Mouse (Mus musculus) midbrain, embryonic 11.5 days (tissue): ENCODE results near the gene Rbm33. TPM values are rescaled to one million over a fixed set of nuclear protein-coding genes. Genes with fewer than 3 reads are reported as not detected.

Experiments used
- ATAC-seq: fragments of 200-750 bp; cut with Nextera tagmentation; 2 replicates; pipeline ENCODE4 v1.8.0; 2017; ENCODE audit warnings: moderate TSS enrichment, moderate library complexity; ENCODE audit not compliant: low FRiP score
- DNase-seq: peaks from one replicate; pipeline ENCODE4 v3.0.0; 2015; ENCODE audit warnings: low spot score; ENCODE audit errors: missing footprints
- H3K27ac ChIP-seq: fragments of 300-500 bp; sonication (generic); 2 replicates; pipeline ENCODE4 v1.5.1; 2014; ENCODE audit warnings: low read depth, low read length
- H3K27me3 ChIP-seq: fragments of 300-500 bp; sonication (generic); 2 replicates; pipeline ENCODE4 v1.6.1; 2014; ENCODE audit warnings: mild to moderate bottlenecking, low read length, moderate library complexity, mixed read lengths; ENCODE audit not compliant: control insufficient read depth, insufficient read depth
- H3K36me3 ChIP-seq: fragments of 300-500 bp; sonication (generic); 2 replicates; pipeline ENCODE4 v1.6.1; 2014; ENCODE audit warnings: mild to moderate bottlenecking, low read length, moderate library complexity, mixed read lengths; ENCODE audit not compliant: control insufficient read depth, insufficient read depth
- H3K4me1 ChIP-seq: fragments of 300-500 bp; sonication (generic); 2 replicates; pipeline ENCODE4 v1.6.1; 2014; ENCODE audit warnings: low read length; ENCODE audit not compliant: control insufficient read depth, insufficient read depth
- H3K4me2 ChIP-seq: fragments of 300-500 bp; sonication (generic); 2 replicates; pipeline ENCODE4 v1.6.1; 2014; ENCODE audit warnings: mild to moderate bottlenecking, moderate library complexity
- H3K4me3 ChIP-seq: fragments of 300-500 bp; sonication (generic); 2 replicates; pipeline ENCODE4 v1.5.1; 2014; ENCODE audit warnings: low read depth, low read length
- H3K9ac ChIP-seq: fragments of 300-500 bp; sonication (generic); 2 replicates; pipeline ENCODE4 v1.6.1; 2014; ENCODE audit warnings: low read length
- H3K9me3 ChIP-seq: fragments of 300-500 bp; sonication (generic); 2 replicates; pipeline ENCODE4 v1.6.1; 2016; ENCODE audit warnings: low read length; ENCODE audit not compliant: control insufficient read depth
- WGBS: fragments of 180-500 bp; shearing (Covaris S2); extraction: QIAGEN DNeasy Blood & Tissue Kit; methylation state at CpG from one replicate; pipeline ENCODE4 v1.1.7; 2014; 5-methylcytosine and 5-hydroxymethylcytosine counted together
- polyA plus RNA-seq: library from polyadenylated mRNA; unstranded; fragments of >200 nt; fragmentation: Nextera tagmentation; extraction: Ambion mirVana; gene quantifications from 2 replicates; pipeline ENCODE4 v1.2.1, GENCODE M21; 2014

Gene Rbm33
- polyA plus RNA-seq, 1 experiment from 2014 or later = 22.8 TPM

GRCm38 (mm10) chr5:28293990-28294389, 22.9 kb upstream of the Rbm33 start:
- no peaks in the 10 kb centered on the region for H3K36me3 ChIP-seq
- no peak overlapping the region for H3K9ac ChIP-seq
- no peak overlapping the region for H3K4me3 ChIP-seq
- H3K9me3 ChIP-seq = no peaks in the 10 kb centered on the region
- ATAC-seq = no peak
- no peaks in the 10 kb centered on the region for H3K4me1 ChIP-seq
- WGBS = 9% methylated on average over 6 of the region's 6 CpGs
- DNase-seq = peak; percentile 99
- H3K27me3 ChIP-seq = no peaks in the 10 kb centered on the region
- no peak overlapping the region for H3K27ac ChIP-seq
- no peak overlapping the region for H3K4me2 ChIP-seq

- ATAC-seq (no peak), DNase-seq (peak; percentile 10)
- Histone ChIP-seq H3K27ac (no peak overlapping the region), H3K27me3 (no peaks in the 10 kb centered on the region), H3K4me3 (no peak overlapping the region), H3K4me1 (no peaks in the 10 kb centered on the region), H3K9me3 (no peaks in the 10 kb centered on the region), H3K36me3 (no peaks in the 10 kb centered on the region), H3K9ac (no peak overlapping the region), H3K4me2 (no peak overlapping the region)
- WGBS = 82% methylated on average over 5 of the region's 5 CpGs
These were observed 18.8 kb upstream of the Rbm33 start for GRCm38 (mm10) chr5:28298161-28298560.

- no peaks in the 10 kb centered on the region for H3K4me1 ChIP-seq
- no peak overlapping the region for H3K4me3 ChIP-seq
- no peak overlapping the region for H3K9ac ChIP-seq
- 63% methylated on average over 3 of the region's 3 CpGs for WGBS
- no peak overlapping the region for H3K27ac ChIP-seq
- ATAC-seq (no peak), DNase-seq (peak; percentile 31)
- H3K36me3 ChIP-seq = no peaks in the 10 kb centered on the region
- H3K4me2 ChIP-seq = no peak overlapping the region
- no peaks in the 10 kb centered on the region for H3K9me3 ChIP-seq
- H3K27me3 ChIP-seq = no peaks in the 10 kb centered on the region
These were observed 18.2 kb upstream of the Rbm33 start for GRCm38 (mm10) chr5:28298693-28299092.

- no peak for ATAC-seq
- Histone ChIP-seq H3K9ac (no peak overlapping the region), H3K27me3 (no peaks in the 10 kb centered on the region), H3K36me3 (no peaks in the 10 kb centered on the region), H3K27ac (no peak overlapping the region), H3K4me2 (no peak overlapping the region), H3K4me1 (no peaks in the 10 kb centered on the region), H3K9me3 (no peaks in the 10 kb centered on the region), H3K4me3 (no peak overlapping the region)
- peak; percentile 51 for DNase-seq
- WGBS = 85% methylated on average over 6 of the region's 6 CpGs
These were observed 17.6 kb upstream of the Rbm33 start for GRCm38 (mm10) chr5:28299346-28299745.

- Histone ChIP-seq H3K4me3 (no peak overlapping the region), H3K9me3 (no peaks in the 10 kb centered on the region), H3K4me1 (no peaks in the 10 kb centered on the region), H3K27me3 (no peaks in the 10 kb centered on the region), H3K9ac (no peak overlapping the region), H3K36me3 (no peaks in the 10 kb centered on the region), H3K4me2 (no peak overlapping the region), H3K27ac (no peak overlapping the region)
- WGBS = 87% methylated on average over 1 of the region's 1 CpGs
- DNase-seq = no peak
- ATAC-seq = no peak
These were observed 14.2 kb upstream of the Rbm33 start for GRCm38 (mm10) chr5:28302671-28303070.

- Histone ChIP-seq H3K4me3 (no peak overlapping the region), H3K36me3 (no peaks in the 10 kb centered on the region), H3K9ac (no peak overlapping the region), H3K9me3 (no peaks in the 10 kb centered on the region), H3K27ac (no peak overlapping the region), H3K4me2 (no peak overlapping the region), H3K27me3 (no peaks in the 10 kb centered on the region), H3K4me1 (no peaks in the 10 kb centered on the region)
- ATAC-seq (no peak), DNase-seq (peak; percentile 37)
These were observed 12.4 kb upstream of the Rbm33 start for GRCm38 (mm10) chr5:28304551-28304950.

GRCm38 (mm10) chr5:28315526-28315925, 1.4 kb upstream of the Rbm33 start:
- H3K27ac ChIP-seq = no peak overlapping the region
- no peak for ATAC-seq
- no peak overlapping the region for H3K4me3 ChIP-seq
- DNase-seq = peak; percentile 82
- no peaks in the 10 kb centered on the region for H3K36me3 ChIP-seq
- no peaks in the 10 kb centered on the region for H3K9me3 ChIP-seq
- no peak overlapping the region for H3K9ac ChIP-seq
- 88% methylated on average over 8 of the region's 8 CpGs for WGBS
- peaks cover 13% of the 10 kb centered on the region for H3K4me1 ChIP-seq
- H3K27me3 ChIP-seq = no peaks in the 10 kb centered on the region
- H3K4me2 ChIP-seq = no peak overlapping the region

- H3K9ac ChIP-seq = peak overlapping the region; percentile 100
- H3K4me1 ChIP-seq = peaks cover 13% of the 10 kb centered on the region
- peak overlapping the region; percentile 74 for H3K4me2 ChIP-seq
- DNase-seq (no peak), ATAC-seq (no peak)
- H3K27me3 ChIP-seq = no peaks in the 10 kb centered on the region
- peak overlapping the region; percentile 100 for H3K27ac ChIP-seq
- H3K36me3 ChIP-seq = no peaks in the 10 kb centered on the region
- H3K4me3 ChIP-seq = peak overlapping the region; percentile 99
- no peaks in the 10 kb centered on the region for H3K9me3 ChIP-seq
- whole genome bisulfite sequencing = 1% methylated on average over 14 of the region's 14 CpGs
These were observed 685 bp upstream of the Rbm33 start for GRCm38 (mm10) chr5:28316151-28316721.

GRCm38 (mm10) chr5:28317253-28317916, 464 bp downstream of the Rbm33 start:
- no peaks in the 10 kb centered on the region for H3K27me3 ChIP-seq
- H3K9me3 ChIP-seq = no peaks in the 10 kb centered on the region
- peak overlapping the region; percentile 100 for H3K9ac ChIP-seq
- no peaks in the 10 kb centered on the region for H3K36me3 ChIP-seq
- peak overlapping the region; percentile 74 for H3K4me2 ChIP-seq
- no peak; the same call in 1 of the 2 replicates for ATAC-seq
- DNase-seq = peak; percentile 94
- peaks cover 13% of the 10 kb centered on the region for H3K4me1 ChIP-seq
- under 1% methylated on average over 62 of the region's 62 CpGs for WGBS
- H3K27ac ChIP-seq = peak overlapping the region; percentile 100
- H3K4me3 ChIP-seq = peak overlapping the region; percentile 99
